Mouse (Mus musculus): Measurements from ENCODE around the gene Kcnj11. TPM values are rescaled to one million over a fixed set of nuclear protein-coding genes. Genes with fewer than 3 reads are reported as not detected.

The Kcnj11 gene
- total and polyA plus RNA-seq, 2 experiments from 2014 or later = 2.6 to 13.1 TPM

DNA sequence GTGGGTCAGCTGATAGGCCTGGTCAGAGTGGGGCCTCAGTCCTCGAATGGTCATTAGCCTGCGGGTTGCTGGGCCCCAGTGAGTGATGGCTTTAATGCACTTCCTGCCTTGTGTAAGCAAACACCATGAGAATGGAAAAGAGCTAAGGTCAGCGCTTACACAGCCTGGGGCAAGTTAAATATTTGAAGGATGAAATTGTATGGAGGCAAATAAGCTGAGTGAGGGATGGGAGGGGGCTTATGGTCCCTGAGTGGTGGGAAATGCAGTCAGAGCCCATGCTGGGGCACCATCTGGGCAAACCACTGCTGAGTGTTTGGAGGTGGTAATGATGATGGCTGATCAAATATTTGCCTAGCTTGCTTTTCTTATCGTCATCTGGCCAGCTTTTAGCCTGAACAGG lies 22.4 kb upstream of the Kcnj11 start:
- DNase-seq = no peak
- H3K4me1 ChIP-seq (ENCODE audit: insufficient read depth) = no peaks in the 10 kb centered on the region
- 0 out of 2 replicates have a peak, but pooled peaks cover 3% of the 10 kb centered on the region for H3K36me3 ChIP-seq (ENCODE audit: insufficient read depth)
- no peak overlapping the region for H3K9ac ChIP-seq
- H3K9me3 ChIP-seq (ENCODE audit: low read length) = no peaks in the 10 kb centered on the region
- WGBS = 72% methylated on average over 4 of the region's 4 CpGs
- H3K4me2 ChIP-seq (ENCODE audit: low read depth) = no peak overlapping the region
- no peak for ATAC-seq
- no peak for TF ChIP-seq CTCF (IDR thresholded peaks at IDR 0.05; ENCODE audit: low read depth)
- H3K27ac ChIP-seq (ENCODE audit: low read depth, low read length) = no peak overlapping the region
- H3K27me3 ChIP-seq (ENCODE audit: insufficient read depth, low read length) = no peaks in the 10 kb centered on the region
- H3K4me3 ChIP-seq (ENCODE audit: low read depth, low read length) = no peak overlapping the region

GRCm38 (mm10) chr7:46117035-46117434 lies 16.5 kb upstream of the Kcnj11 start:
- no peak overlapping the region for H3K27ac ChIP-seq (ENCODE audit: low read depth, low read length)
- H3K36me3 ChIP-seq (ENCODE audit: insufficient read depth) = peaks cover 6% of the 10 kb centered on the region; the same call in 1 of the 2 replicates
- H3K4me1 ChIP-seq (ENCODE audit: insufficient read depth) = no peaks in the 10 kb centered on the region
- no peak overlapping the region for H3K9ac ChIP-seq
- DNase-seq (no peak), ATAC-seq (no peak)
- TF ChIP-seq CTCF (IDR thresholded peaks at IDR 0.05; ENCODE audit: low read depth) = no peak
- no peaks in the 10 kb centered on the region for H3K9me3 ChIP-seq (ENCODE audit: low read length)
- no peak overlapping the region for H3K4me3 ChIP-seq (ENCODE audit: low read depth, low read length)
- H3K27me3 ChIP-seq (ENCODE audit: insufficient read depth, low read length) = no peaks in the 10 kb centered on the region
- 97% methylated on average over 16 of the region's 16 CpGs for WGBS
- no peak overlapping the region for H3K4me2 ChIP-seq (ENCODE audit: low read depth)

GRCm38 (mm10) chr7:46116118-46116581 lies 15.6 kb upstream of the Kcnj11 start:
- Histone ChIP-seq H3K4me3 (ENCODE audit: low read depth, low read length) (no peak overlapping the region), H3K4me2 (ENCODE audit: low read depth) (no peak overlapping the region), H3K27ac (ENCODE audit: low read depth, low read length) (no peak overlapping the region), H3K9ac (no peak overlapping the region), H3K36me3 (ENCODE audit: insufficient read depth) (peaks cover 11% of the 10 kb centered on the region; the same call in 1 of the 2 replicates), H3K9me3 (ENCODE audit: low read length) (no peaks in the 10 kb centered on the region), H3K4me1 (ENCODE audit: insufficient read depth) (no peaks in the 10 kb centered on the region), H3K27me3 (ENCODE audit: insufficient read depth, low read length) (no peaks in the 10 kb centered on the region)
- DNase-seq = no peak
- ATAC-seq = no peak
- WGBS = 46% methylated on average over 10 of the region's 10 CpGs
- no peak for TF ChIP-seq CTCF (IDR thresholded peaks at IDR 0.05; ENCODE audit: low read depth)

- Histone ChIP-seq H3K9me3 (ENCODE audit: low read length) (no peaks in the 10 kb centered on the region), H3K27me3 (ENCODE audit: insufficient read depth, low read length) (no peaks in the 10 kb centered on the region), H3K27ac (ENCODE audit: low read depth, low read length) (no peak overlapping the region), H3K4me2 (ENCODE audit: low read depth) (no peak overlapping the region), H3K36me3 (ENCODE audit: insufficient read depth) (peaks cover 7% of the 10 kb centered on the region; the same call in 1 of the 2 replicates), H3K9ac (no peak overlapping the region), H3K4me3 (ENCODE audit: low read depth, low read length) (no peak overlapping the region), H3K4me1 (ENCODE audit: insufficient read depth) (no peaks in the 10 kb centered on the region)
- DNase-seq (no peak), ATAC-seq (no peak)
- no peak for TF ChIP-seq CTCF (IDR thresholded peaks at IDR 0.05; ENCODE audit: low read depth)
- WGBS = 46% methylated on average over 3 of the region's 3 CpGs
These were observed 12.9 kb upstream of the Kcnj11 start for GRCm38 (mm10) chr7:46113435-46113834.

GRCm38 (mm10) chr7:46111938-46112337 lies 11.4 kb upstream of the Kcnj11 start:
- no peaks in the 10 kb centered on the region for H3K27me3 ChIP-seq (ENCODE audit: insufficient read depth, low read length)
- H3K4me2 ChIP-seq (ENCODE audit: low read depth) = no peak overlapping the region
- ATAC-seq = no peak
- no peaks in the 10 kb centered on the region for H3K4me1 ChIP-seq (ENCODE audit: insufficient read depth)
- no peak for TF ChIP-seq CTCF (IDR thresholded peaks at IDR 0.05; ENCODE audit: low read depth)
- no peak overlapping the region for H3K4me3 ChIP-seq (ENCODE audit: low read depth, low read length)
- 83% methylated on average over 6 of the region's 6 CpGs for WGBS
- H3K27ac ChIP-seq (ENCODE audit: low read depth, low read length) = no peak overlapping the region
- DNase-seq = no peak
- H3K9ac ChIP-seq = no peak overlapping the region
- H3K36me3 ChIP-seq (ENCODE audit: insufficient read depth) = peaks cover 7% of the 10 kb centered on the region; the same call in 1 of the 2 replicates
- H3K9me3 ChIP-seq (ENCODE audit: low read length) = no peaks in the 10 kb centered on the region

GRCm38 (mm10) chr7:46111212-46111817 lies 10.8 kb upstream of the Kcnj11 start:
- TF ChIP-seq CTCF (IDR thresholded peaks at IDR 0.05; ENCODE audit: low read depth) = no peak
- WGBS = 86% methylated on average over 15 of the region's 15 CpGs

GRCm38 (mm10) chr7:46110079-46110478 lies 9.5 kb upstream of the Kcnj11 start:
- WGBS = 72% methylated on average over 3 of the region's 3 CpGs
- no peaks in the 10 kb centered on the region for H3K27me3 ChIP-seq (ENCODE audit: insufficient read depth, low read length)
- peaks cover 14% of the 10 kb centered on the region; the same call in 1 of the 2 replicates for H3K36me3 ChIP-seq (ENCODE audit: insufficient read depth)
- H3K4me2 ChIP-seq (ENCODE audit: low read depth) = no peak overlapping the region
- no peaks in the 10 kb centered on the region for H3K4me1 ChIP-seq (ENCODE audit: insufficient read depth)
- ATAC-seq (no peak), DNase-seq (no peak)
- no peak overlapping the region for H3K27ac ChIP-seq (ENCODE audit: low read depth, low read length)
- no peak overlapping the region for H3K9ac ChIP-seq
- no peak for TF ChIP-seq CTCF (IDR thresholded peaks at IDR 0.05; ENCODE audit: low read depth)
- no peaks in the 10 kb centered on the region for H3K9me3 ChIP-seq (ENCODE audit: low read length)
- H3K4me3 ChIP-seq (ENCODE audit: low read depth, low read length) = no peak overlapping the region

More at GRCm38 (mm10) chr7:46111212-46111817, 10.8 kb upstream of the Kcnj11 start:
- Histone ChIP-seq H3K36me3 (ENCODE audit: insufficient read depth) (peaks cover 10% of the 10 kb centered on the region; the same call in 1 of the 2 replicates), H3K27me3 (ENCODE audit: insufficient read depth, low read length) (no peaks in the 10 kb centered on the region), H3K4me1 (ENCODE audit: insufficient read depth) (no peaks in the 10 kb centered on the region), H3K4me3 (ENCODE audit: low read depth, low read length) (no peak overlapping the region), H3K4me2 (ENCODE audit: low read depth) (no peak overlapping the region), H3K9me3 (ENCODE audit: low read length) (no peaks in the 10 kb centered on the region), H3K27ac (ENCODE audit: low read depth, low read length) (no peak overlapping the region), H3K9ac (no peak overlapping the region)
- ATAC-seq (no peak), DNase-seq (no peak)

Measured in forebrain, postnatal 0 days (tissue).